Mouse (Mus musculus) adrenal gland, adult 18-20 months (tissue): ENCODE measurements around the gene Gfra1. TPM values are rescaled to one million over a fixed set of nuclear protein-coding genes. Genes with fewer than 3 reads are reported as not detected.

Source experiments
- DNase-seq, 2 experiments: peaks; one replicate each; pipeline ENCODE4 v3.0.0; 2021 to 2022; ENCODE audit warnings: low spot score in 2 of 2
- total RNA-seq, 2 experiments: library from RNA; stranded (reverse); gene quantifications; 1 replicate in 1 of 2; 2 replicates in 1 of 2; pipeline ENCODE4 v1.2.3; 2021

Gene Gfra1
- total RNA-seq, 2 experiments from 2014 or later, result 1.0 to 2.9 TPM

DNA sequence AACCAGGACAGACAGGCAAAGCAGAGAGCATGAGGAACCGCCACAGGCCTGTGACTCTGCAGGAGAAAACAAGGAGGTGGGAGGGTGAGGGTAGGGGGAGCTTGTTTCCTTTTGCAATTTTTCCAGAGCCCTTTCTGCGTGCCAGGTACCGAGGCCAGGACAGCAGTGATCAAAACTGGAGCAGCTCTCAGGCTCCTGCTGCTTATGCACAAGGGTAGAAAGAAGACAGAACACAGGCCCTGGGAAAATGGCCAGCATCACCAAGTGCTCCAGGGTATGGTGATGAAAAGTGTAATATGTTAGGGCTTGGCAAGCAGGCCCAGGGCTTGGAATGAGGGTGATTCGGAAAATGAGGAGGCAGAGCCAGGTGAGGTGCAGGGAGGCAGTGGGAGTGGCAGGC, 269.2 kb downstream of the Gfra1 start:
- DNase-seq, result no peak

Other genes with a start within 250 kb of the Gfra1 start
- gene Ccdc172, start 56.1 kb upstream of the Gfra1 start, total RNA-seq, result not detected
- not detected for gene Pnlip, start 196.6 kb upstream of the Gfra1 start, total RNA-seq